Mouse (Mus musculus) common myeloid progenitor, adult 5-6 weeks (primary cell): Measurements from ENCODE around the gene Ccser1. TPM values are rescaled to one million over a fixed set of nuclear protein-coding genes. Genes with fewer than 3 reads are reported as not detected.
A peak's percentile ranks its signal among the peaks of the same experiment; 100 is the strongest.

Experiments used
- ATAC-seq: replicated peaks from 2 replicates; pipeline ENCODE4 v1.8.0; 2016; ENCODE audit warnings: low read depth, mild to moderate bottlenecking, moderate TSS enrichment, inconsistent platforms; ENCODE audit not compliant: poor library complexity, severe bottlenecking
- total RNA-seq: library from RNA; stranded (forward); fragments of 200-1000, 187-1606 nt; gene quantifications from 2 replicates; pipeline ENCODE4 v1.2.3, GENCODE M21; 2017

Ccser1 gene
- total RNA-seq, 1 experiment from 2014 or later = 5.2 TPM

DNA sequence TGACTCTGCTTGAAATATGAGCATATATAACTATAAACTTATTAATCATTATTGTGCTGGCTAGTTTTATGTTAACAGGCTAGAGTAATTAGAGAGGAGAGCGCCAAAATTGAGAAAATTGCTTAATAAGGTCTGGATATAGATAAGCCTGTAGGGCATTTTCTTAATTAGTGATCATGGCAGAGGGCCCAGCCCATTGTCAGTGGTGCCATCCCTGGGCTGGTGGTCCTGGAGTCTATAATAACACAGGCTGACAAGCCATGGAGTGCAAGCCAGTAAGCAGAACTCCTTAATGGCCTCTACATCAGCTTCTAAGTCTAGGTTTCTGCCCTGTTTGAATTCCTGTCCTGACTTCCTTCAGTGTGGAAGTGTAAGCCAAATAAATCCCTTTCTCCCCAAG, 206.9 kb downstream of the Ccser1 start:
- ATAC-seq = no peak

DNA sequence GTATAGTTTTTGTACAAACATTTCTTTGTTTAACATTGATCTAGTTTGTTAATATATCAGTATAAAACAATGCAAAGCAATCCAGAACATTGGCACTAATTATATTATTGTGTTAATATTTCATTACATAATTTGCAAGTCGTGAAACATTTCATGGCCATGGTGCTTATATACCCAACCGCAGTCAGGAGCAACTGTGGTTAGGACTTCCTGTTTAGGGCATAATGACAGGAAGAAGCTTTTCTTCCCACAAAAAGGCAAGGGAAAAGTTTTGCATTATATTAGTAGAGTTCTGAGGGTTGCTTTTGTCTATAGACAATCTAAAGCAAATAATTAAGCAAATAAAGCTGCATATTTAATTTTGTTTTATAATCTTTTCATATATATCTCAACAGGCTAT, 247.4 kb downstream of the Ccser1 start:
- peak; percentile 71; the same call in 1 of the 2 replicates for ATAC-seq

DNA sequence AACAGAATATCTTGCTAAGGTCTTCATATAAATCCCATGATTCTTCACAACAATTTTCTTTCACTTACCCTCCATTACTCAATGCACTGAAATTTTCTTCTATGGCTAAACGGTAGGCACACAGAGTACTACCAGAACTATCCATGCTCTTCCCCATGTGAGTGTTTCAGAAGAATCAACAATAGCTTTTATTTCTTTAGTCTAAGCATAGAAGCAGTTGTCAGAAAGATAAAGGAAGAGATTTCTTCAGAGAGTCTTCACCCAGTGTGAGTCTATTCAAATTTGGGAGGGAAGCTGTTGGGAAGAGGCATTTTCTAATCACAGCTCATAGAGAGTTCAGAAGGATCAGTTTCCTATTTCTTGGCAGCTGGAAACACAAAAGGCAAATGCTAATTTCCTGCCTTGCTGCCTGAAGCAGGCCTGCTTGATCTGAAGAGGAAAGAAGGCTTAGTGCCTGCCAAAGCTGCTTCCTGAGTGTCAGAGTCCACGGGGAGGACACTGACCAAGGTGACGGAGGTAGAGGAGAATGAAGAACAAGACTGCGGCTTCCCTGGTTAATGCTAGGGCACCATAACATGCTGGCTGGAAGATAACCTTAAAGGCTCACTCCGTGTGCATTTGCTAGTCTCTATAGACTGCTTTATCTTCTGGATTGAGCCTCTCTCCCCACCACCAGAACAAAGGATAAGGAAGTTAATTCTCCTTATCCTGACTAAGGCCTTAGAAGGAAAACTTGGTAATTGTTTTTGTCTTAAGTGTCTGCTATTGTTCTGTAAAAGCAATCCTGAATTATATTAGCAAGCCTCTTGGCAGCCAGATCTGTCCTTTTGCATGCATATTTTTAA, 251.0 kb downstream of the Ccser1 start:
- peak; percentile 60 for ATAC-seq

DNA sequence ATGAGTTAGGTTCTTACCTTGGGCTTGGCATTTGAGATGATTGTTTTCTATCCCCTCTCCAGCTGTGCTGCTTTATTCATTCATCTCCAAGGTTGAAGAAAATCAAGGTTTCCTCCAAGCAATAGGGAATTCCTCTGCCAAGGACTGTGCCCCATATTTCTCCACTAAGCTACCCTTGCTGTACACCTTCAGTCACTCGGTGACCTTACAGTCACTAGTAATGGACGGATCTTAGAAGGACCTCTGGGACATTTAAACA, 251.5 kb downstream of the Ccser1 start:
- ATAC-seq = no peak

DNA sequence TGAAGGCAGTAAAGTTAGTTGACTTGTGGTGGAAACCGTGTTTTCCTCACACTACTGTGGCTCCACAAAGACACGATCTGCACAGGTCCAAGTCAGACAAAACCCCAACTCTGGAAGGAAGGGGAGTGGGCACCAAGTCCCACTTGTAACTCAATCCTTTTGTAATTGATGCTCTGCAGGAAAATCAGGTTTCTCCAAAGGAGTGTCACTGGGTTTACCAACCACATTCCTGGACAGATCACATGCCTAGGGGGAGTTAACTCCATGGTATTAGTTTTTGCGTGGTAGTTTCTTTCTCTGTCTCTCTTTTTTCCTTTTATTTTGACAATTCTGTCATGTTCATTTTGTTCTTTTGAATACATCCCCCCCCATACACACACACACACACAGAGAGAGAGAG, 252.0 kb downstream of the Ccser1 start:
- ATAC-seq = no peak

DNA sequence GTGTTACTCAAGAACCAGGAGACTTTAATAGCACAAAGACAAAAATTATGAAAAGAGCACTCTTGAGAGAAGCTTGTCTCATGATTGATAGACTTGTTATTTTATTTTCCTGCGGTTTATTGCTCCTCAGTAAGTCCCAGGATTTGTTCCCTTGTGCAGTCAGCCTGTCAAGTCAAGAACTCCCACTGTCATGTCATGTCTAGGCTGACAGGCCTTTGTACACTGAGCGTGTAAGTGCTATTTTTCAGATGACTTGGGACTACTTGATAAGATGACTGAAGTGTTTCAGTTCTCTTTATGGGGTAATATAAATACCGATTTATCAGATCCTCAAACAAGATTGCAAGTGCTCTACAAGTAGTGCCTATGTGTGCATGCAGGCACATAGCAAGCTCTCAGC, 252.6 kb downstream of the Ccser1 start:
- ATAC-seq = no peak

DNA sequence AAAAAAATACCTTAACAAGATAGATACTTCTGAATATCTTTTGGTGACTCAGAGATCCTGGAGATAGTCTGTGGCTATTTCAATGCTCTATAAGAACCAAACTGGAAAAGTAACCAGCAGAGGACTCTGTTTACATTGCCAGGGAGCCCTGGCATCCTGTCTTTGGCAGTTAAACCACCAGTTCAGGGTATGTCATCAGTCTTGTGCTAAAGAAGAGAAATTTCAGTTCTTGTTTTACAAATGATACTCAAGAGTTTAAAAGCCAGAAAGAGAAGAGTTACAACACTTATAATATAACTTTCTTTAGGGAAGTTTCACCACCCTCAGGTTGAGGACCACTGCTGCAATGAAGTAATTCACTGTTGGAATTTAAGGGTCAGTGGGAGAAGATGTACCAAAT, 258.0 kb downstream of the Ccser1 start:
- ATAC-seq = peak; percentile 96

DNA sequence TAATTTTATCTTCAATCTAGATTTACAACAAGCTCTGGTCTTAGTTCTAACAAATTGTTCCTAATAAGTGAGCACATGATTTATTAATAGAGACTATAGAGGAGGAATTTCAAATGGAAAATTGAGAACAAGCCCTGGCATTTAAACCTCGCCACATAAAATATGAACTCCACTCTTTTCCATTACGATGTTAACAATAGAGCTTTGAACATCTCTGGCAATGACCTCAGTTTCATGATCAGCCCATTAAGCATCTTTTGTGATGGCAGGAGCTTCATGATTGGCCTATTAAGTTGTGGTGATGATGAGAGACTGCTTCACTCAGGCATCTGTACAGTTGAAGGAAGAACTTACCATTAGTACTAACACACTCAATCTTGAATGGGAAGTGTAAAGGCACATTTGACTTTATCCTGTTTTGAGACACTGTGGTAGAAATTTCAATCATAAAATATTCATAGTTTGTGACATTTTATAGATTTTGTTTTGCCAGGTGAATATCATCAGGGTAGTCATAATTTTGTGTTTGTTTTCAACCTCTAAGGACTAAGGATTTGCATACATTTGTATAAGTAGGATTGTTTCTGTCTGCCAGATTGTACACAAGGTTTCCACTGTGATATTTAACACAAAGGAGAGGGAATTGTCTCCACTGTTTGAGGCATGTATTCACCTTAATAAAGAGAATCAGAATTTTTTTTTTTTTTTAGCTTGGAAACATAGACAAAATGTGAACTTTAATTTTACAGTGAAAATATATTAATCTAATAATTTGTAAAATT, 291.4 kb downstream of the Ccser1 start:
- ATAC-seq = no peak

DNA sequence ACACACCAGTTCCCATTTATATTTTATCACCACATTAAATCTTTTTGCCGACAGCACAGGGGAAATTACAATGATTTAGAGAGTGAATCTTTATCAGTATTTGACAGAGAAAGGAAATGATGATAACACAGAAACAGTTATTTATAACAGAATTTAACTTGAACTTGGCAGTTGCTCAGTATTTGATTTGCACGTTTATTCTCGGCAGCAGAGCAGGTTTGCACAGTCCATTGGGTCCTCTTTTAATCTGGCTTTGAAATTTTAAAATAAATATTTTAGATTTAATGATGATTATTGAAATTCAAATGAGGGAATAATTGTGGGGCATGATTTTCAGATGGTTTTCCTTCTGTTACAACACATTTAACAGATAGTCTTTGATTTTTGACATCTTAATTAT, 305.2 kb downstream of the Ccser1 start:
- ATAC-seq = no peak

DNA sequence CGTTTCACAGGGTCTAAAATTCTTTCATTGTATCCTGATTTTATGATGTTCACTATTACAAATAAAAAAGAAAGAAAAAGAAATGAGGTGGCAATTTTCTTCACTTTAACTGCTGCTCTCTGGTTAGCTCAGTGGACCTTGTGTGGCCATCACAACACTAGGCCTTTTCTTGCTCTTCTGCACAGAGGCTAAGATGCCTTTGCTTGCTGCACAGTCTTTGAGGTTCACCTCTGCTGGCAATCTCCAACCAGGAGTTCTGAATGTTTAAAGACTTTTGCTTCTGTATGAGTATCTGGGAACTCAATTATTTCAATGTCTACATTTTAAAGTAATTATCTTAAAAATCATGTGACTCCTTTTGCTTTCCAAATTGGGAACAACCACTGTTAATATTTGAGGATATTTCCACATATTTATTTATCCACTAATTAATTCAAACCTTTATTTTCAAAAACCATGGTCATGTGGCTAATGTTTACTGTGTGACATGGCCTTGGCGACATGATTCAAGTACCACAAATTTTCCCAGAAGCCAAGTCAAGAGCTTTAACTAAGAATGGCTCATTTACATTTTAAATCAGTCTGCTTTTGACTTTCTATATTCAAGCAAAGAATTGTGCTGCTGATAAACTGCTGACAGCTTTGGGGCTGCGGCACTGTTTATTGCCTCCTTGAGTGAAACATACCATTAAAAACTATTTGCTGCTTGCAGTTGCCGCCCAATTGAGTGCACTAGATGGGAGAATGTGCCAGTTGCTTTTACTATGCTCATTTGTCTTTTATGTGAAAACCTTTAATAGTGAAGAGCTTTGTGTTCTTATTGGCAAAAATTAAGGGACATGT, 312.1 kb downstream of the Ccser1 start:
- no peak for ATAC-seq

DNA sequence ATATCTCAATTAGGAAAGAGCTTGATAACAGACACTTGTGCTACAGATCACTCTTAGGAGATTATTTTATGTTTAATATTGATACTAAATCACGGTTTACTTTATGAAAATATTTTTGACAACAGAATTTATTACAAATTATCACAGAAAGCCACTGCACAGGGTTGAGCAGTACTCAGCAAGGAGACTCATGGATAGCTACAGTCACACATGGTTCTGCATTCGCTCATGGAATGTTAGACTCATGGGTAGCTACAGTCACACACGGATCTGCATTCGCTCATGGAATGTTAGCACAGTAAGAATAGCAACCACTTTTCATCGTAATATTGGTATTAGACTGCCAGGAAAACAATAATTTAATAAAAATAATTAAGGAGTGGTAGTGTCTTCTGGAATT, 313.3 kb downstream of the Ccser1 start:
- ATAC-seq = no peak

DNA sequence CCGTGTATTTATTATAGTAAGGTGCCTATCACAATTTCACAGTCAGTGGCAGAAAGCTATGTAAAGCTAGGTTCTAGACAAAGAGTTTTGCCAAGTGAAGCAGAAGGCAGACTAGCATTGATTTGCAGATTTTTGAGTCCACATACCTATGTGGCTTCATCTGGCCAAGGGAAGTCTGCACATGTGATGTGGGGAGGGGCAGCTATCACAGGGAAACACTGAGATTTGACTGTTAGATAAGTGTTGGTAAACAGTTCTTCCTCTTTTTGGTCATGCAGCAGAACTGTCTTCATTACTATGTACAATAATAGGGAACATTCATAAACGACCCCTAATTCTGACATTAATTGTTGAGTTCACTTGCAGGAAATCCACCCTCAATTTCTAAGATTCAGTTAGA, 335.2 kb downstream of the Ccser1 start:
- peak; percentile 84 for ATAC-seq

DNA sequence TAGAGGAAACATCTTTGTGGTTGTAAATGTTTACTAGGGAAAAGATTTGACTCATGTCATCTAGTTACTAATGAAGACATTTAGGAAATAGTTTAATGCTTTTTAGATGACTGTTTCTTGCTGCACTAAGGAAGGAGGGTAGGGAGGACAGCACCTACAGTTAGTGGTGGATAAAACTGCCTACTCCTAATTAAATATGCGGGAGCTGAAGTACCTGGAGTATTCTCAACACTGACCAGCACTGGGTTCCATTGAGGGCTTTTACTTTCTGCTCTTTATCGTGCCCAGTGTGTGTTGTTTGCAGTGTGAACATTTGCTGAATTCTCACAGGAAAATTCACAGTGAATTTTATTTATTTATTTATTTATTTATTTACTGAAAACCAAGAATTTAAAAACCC, 341.5 kb downstream of the Ccser1 start:
- no peak for ATAC-seq

DNA sequence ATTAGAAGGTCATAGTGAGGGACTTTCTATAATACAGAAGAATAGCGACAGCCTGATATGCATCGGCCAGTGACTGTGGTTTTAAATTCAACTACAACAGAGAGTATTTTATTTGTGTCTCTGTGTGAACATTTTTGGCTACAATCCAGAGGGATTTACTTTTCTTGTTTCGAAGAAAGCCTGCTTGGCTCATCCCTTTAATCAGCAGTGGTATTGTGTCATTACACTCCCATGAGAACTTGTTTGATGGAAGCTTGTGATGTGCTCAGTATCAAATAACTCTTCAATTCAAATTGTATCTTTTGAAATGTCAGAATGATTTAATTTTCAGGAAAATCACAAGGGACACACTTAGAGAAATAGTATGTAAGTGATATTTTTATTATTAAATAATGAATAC, 342.0 kb downstream of the Ccser1 start:
- ATAC-seq = no peak

DNA sequence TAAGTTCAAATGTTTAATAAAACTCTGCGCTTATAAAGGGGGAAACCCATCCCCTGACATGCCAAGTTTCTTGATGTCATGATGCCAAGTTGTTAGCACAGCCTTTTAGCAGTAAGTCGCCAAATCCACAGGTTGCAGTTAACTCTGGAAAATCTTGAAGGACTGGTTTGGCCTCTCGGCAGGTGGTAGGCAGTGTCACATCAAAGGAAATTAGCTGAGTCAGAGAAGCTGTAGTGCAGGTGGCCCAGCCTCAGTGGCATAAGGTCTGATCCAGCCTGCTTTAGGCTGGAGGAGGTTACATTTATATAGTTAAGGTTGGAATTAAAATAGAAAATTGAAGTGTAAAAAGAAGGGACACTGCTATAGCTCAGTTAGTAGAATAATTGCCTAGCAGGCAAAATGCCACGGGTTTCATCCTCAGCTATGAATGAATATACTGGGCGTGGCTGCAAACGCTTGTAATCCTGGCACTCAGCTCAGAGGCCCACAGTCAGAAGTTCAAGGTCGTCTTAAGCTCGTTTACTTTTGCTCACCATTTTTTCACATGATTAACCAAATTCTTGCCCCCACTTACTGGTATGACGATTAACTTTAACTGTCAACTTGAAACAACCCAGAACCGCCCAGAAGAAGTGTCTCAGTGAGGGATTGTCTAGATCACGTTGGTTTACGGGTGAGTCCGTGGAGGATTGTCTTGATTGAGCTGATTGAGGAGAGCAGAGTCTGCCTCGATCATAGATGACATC, 343.8 kb downstream of the Ccser1 start:
- no peak for ATAC-seq

DNA sequence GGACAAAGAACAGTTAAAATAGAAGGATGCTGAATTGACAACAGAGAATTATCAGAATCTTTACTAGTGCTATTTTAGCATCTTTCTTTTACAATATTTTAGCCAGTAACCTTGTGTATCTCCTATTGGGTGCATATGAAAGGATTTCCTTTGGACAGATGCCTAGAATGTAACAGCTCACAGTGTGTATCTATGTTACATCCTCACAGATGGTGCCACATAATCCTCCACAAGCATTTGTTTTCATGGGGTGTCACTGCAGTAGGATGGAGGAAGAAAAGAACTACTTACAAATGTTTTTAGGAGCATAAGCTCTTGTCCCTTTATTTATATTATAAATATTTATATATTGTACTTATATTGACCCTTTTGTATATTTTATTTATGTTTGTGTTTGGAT, 360.6 kb downstream of the Ccser1 start:
- ATAC-seq = no peak

DNA sequence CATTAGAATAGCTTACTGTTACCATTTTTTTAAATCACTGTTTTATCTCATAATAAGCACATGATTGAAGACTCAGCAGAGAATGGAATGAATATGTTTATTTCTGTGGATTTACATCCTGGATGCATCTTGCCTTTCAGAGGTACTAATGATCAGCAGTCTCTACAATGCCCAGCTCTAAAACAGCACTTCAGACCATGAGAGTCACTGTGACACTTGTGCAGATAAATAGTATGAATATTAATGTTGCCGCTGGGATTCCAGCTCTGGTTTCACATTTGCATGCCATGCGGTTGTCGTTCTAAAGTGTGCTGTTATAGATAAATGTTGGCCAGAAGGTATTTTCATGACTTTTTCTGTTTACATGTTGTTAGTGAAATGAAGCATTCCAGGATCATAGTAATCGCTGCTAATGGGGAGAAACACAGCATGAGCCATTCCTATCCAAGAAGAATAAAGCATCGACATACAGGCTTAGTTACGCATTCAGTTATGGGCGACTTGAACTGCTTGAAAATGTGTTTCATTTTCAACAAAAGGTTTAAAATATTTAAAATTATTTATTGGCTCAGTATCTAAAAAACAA, 363.4 kb downstream of the Ccser1 start:
- ATAC-seq = no peak

DNA sequence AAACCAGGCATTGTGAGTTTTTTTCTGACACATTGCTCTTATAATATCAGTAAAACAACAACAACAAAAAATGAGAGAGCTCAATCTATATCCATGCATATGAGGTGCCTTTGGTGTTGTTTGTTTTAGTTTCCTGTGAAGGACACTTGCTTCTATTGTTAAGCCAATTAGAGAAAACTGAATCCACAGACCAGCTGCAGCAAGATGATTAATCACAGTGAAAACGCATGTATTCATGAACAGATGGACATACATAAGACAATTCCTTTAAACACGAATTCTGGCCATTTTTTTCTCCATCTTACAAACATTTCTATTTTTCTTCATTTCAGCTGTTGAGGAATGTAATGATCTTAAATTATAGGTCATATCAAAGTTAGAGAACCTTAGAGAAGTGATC, 387.4 kb downstream of the Ccser1 start:
- no peak for ATAC-seq

DNA sequence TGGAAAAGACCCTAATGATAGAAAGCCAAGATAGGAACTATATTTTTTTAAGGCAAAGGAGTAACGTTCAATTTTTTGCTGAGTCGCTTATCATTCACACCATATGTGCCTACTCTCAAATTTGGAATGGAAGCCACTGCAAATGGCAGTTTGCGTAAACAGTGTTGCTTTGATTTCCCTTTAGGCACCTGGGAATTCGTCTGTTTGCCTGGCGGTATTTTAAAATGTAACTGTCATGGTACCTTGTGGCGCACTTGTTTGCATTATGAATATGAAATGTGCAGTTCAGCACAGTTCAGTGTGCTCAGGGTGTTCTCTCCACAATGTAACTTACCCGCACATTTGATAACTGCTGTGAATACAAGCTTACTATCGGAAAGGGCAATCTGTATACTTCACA, 387.8 kb downstream of the Ccser1 start:
- ATAC-seq = no peak

DNA sequence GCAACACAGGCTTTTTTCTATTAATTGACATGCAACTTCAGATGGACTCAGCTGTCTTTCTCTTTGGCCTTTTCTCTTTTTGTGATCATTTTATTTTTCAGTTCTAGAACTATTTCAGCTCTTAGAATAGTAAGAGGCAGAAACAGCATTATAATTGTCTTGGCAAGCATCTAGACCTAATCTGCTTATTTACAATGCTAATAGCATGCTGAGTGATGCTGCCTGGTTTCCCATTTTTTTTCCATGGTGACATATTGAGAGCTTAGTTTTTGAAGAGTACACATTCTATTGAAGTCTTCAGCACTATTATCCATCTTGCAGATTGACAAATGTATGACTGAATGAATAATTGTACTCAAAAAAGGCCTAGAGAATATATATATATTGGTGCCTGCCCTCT, 401.6 kb downstream of the Ccser1 start:
- no peak for ATAC-seq
